Mouse (Mus musculus) layer of hippocampus, adult 8-10 months (tissue): Measurements from ENCODE around the gene A730009L09Rik. TPM values are rescaled to one million over a fixed set of nuclear protein-coding genes. Genes with fewer than 3 reads are reported as not detected.

Experiments used
- DNase-seq, 2 experiments: peaks; one replicate each; pipeline ENCODE4 v3.0.0; 2022; ENCODE audit warnings: low spot score in 2 of 2
- total RNA-seq, 4 experiments: library from RNA; stranded (reverse); gene quantifications; 2 replicates each; pipeline ENCODE4 v1.2.4; 2022

Gene A730009L09Rik
- total RNA-seq, 4 experiments from 2014 or later: 0.18 to 0.55 (median 0.42) TPM

DNA sequence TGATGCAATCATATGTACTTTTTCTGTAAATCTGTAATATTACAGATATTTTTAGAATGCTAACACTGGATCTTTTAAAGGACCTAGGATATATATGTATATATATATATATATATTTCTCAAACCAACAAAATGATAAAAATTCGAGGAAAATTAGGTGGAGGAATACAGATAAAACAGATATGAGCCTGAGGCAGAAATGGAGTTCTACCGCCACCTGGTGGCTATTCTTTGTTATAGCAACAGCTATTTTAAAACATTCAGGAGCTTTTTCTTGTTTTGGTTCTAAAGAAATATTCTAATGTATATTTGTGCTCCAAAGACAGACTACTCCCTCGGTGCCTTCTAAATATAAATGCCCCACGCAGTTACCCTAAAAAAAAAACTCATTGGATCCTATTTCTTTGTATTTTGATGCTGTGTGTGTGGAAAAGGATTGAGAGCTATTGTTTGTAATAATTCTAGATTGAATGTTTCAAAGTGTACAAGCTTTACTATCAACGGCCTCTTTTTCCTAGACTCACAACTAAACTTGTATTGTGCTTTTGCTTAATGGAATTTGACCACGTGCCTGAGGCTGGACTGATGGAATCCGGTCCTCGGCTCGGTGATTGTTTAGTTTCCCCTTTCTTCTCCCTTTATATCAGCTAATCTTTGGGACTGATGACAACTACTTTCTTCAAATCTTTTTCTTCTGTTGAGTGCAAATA is 44.8 kb downstream of the A730009L09Rik start:
- DNase-seq: no peak

DNA sequence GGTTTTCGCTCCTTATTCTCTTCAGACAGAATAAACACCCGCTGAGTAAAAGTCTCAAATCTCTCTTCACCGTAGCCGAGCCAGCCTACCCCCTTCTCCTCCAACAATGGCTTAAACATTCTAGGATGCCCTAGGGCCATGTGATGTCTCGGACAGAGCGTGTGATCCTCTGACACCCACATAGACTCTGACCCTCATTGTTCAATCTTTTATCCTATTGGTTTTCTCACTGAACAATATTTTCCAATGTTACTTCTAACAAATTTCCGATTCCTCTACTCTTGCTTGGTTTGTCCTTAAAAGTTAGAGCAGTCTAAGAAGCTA is 45.3 kb downstream of the A730009L09Rik start:
- DNase-seq: no peak

Other genes starting within 250 kb of the A730009L09Rik start
- 10 to 100 TPM; 20.1 to 24.1 (median 20.9) TPM for gene Mrpl39, start 220.6 kb downstream of the A730009L09Rik start, total RNA-seq